Mouse (Mus musculus) CH12.LX (cell line): Measurements from ENCODE around the gene Neurl1a.

ENCODE experiments used
- CTCF ChIP-seq, 2 experiments: IDR thresholded peaks in 1 of 2; conservative IDR thresholded peaks in 1 of 2; 2 replicates each; pipeline ENCODE4 v1.5.1; 2011 to 2012; ENCODE audit warnings: low read depth in 2 of 2, low read length in 2 of 2, improper control_type of control experiment in 1 of 2, inconsistent platforms in 1 of 2, mild to moderate bottlenecking in 1 of 2, moderate library complexity in 1 of 2
- ETS1 ChIP-seq: conservative IDR thresholded peaks from 2 replicates; pipeline ENCODE4 v1.6.1; 2012; ENCODE audit warnings: low read depth, mild to moderate bottlenecking, inconsistent platforms, low read length, improper control_type of control experiment, moderate library complexity
- HCFC1 ChIP-seq: IDR thresholded peaks from 2 replicates; pipeline ENCODE4 v1.6.1; 2012; ENCODE audit warnings: low read depth, mild to moderate bottlenecking, inconsistent platforms, low read length, improper control_type of control experiment
- IRF4 ChIP-seq: IDR thresholded peaks from 2 replicates; pipeline ENCODE4 v1.6.1; 2014; ENCODE audit warnings: low read depth, mild to moderate bottlenecking, inconsistent platforms, low read length, improper control_type of control experiment

DNA sequence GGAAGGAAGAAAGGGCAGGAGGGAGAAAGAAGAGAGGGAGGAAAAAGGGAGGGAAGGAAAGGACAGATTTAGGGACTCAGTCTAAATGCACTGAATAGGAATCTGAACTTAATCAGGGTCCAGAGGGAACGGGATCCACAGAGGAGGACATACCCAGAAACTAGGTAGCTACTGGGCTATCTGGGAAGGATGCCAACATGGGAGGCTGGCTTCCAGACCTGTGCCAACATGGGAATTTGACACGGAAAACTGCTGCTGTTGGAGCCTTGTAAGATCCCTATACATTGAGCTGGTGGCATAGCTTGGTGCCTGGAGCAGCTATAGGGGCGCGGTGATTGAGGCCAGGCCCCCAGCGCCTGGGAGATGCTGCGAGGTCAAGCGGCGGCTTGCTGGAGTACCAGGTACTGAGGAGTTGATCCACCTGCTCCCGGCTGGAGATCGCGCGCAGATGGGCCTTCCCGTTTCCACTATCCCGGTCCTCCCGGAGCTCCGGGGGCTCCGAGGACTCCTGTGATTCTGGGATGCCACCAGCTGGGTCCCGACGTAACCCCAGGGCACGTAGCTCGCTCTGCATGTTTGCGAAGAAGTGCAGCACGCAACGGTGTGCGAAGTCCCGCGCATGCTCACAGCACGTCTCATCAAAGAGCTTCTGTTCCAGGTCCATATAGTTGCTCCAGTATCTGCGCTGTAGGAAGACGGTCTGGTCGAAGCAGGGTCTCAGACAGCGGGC is 27.1 kb upstream of the Neurl1a start:
- TF ChIP-seq HCFC1: no peak
- TF ChIP-seq IRF4: no peak
- no peak for TF ChIP-seq CTCF (conservative IDR thresholded peaks at IDR 0.05 in 1 of 2, IDR thresholded peaks at IDR 0.05 in 1 of 2; ENCODE audit: low read depth in 2 of 2, low read length in 2 of 2)
- no peak for TF ChIP-seq ETS1
